Mouse (Mus musculus): ENCODE results near the gene Pln.

Gene Pln

DNA sequence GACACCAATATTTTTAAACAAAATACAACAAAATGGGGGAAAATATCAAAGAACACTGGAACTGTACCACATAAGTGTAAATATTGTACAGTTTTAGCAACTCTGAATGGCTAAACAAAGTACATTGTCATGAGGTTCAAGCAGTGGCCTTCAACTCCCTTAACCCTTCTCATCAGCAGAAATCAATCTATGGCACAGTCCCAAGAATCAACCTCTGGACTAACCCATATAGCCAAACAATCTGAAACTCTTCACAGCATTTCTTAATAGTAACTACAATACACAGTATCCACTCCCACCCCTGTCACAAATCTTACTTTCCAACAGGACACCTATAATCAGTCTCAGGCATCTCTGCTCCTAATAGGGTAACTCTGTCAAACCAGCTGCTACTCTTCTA is 26.8 kb downstream of the Pln start:
- DNase-seq (ENCODE audit: low spot score in 2 of 2): no peak

DNA sequence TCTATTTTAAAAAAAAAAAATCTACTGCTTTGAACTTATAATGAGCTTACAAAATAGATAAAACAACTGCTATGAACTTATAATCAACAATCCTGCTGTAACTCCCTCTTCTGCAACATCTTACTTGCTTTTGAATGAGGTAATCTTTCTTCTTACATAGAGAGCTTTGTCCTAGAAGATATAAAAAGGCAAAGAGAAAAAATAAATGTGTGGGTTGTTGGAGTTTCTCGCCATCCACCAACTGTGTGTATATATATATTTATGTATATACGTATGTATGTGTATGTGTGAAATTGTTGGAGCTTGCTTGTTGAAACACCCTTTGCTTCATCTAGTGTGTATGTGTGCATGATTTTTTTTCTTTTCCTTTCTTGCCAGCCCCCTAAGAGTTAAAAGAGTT is 29.8 kb downstream of the Pln start:
- no peak for DNase-seq (ENCODE audit: low spot score in 2 of 2)

DNA sequence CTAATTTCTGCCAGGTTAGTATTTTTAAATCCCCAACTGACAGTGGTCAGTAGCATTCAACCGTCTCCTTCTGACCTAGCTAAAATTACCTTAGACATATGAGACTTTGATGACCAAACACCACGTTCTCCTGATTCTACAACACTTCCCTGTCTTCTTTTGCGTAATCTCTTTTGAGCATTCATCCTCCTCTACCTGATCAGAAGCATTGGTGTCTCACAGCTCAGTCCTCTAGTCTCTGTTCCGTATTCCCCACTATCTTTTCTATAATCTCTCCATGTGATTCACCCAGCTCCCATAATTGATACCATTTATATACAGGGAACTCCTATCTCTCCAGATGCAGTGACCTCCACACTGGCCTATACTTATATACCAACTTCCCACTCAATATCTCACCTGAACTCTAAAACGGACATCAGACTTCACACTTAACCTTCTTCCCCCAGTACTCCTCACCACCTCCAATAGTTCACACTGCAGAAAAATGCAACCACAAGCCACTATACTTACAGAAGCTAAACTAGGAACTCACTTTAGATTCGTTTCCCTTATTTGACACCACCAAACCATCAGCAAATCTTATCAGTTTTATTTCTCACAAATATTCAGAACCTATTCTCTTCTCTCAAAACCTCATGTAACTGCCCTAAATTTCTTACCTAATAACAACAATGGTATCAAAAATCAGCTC is 36.6 kb downstream of the Pln start:
- no peak for DNase-seq (ENCODE audit: low spot score in 2 of 2)

DNA sequence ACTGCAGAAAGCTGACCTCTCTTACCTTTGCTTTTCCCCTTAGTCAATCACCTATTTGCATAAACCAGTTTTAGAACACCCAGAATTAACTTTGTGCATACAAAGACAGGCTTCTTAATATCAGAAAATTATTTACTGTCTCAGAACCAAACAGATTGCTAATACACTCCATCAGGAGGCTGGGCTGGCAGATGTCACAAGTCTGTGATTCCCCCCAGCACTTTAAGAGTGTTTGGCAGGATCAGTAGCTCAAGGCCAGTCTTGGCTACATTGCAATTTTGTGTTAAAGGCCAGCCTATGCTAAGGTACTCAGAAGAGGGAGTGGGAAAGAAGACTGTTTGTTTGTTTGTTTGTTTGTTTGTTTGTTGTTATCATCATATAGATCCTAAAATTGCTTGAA is 39.6 kb downstream of the Pln start:
- no peak for DNase-seq (ENCODE audit: low spot score in 2 of 2)

DNA sequence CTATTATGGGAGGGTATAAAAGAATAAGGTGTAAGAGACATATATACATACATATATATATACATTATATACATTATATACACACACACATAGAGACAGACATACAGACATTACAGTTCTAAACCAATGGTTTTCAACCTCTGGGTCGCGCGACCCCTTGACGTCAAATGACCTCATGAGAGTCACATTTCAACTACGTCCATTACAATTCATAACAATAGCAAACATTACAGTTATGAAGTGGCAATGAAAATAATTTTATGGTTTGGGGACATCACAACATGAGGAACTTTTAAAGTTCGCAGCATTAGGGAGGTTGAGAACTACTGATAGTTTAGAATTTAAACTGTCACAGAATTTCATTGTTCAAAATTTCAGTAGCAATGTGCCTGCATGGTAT is 40.8 kb downstream of the Pln start:
- DNase-seq (ENCODE audit: low spot score in 2 of 2): no peak

DNA sequence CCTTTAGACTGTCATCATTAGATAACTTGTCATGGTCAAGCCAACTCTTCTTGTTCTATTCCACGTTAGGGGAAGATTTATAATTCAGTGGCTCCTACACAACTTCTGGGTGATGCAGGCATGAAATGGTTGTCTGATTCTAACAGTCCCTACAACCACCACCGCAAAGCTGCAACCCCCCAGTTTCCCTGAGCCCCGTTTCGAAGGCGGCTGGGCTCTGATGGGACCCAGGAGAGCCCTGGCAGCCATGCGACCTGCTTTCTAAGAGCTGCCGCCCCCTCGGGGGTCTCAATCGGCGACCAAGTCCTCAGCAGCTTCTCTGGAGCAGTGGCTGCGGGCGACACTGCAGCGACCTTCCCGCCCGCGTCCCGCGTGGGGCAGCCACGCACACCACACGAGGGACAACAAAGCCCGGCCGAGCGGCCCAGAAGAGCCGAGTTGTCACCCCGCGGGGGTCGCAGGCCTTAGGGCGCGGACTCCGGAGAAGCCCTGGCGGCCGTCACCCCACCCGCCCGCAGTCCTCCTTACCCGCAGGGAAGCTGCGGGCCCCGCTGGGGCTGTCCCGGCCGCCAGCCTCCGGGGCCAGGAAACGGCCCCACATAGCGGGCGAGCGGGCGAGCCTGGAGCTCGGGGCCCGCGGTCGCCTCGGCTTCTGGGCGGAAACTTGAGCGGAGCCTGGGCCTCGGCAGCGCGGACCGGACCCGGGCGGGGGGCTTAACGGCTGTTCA is 41.7 kb downstream of the Pln start:
- DNase-seq (ENCODE audit: low spot score in 2 of 2): peak in 1 of 2 experiments; percentile 78

DNA sequence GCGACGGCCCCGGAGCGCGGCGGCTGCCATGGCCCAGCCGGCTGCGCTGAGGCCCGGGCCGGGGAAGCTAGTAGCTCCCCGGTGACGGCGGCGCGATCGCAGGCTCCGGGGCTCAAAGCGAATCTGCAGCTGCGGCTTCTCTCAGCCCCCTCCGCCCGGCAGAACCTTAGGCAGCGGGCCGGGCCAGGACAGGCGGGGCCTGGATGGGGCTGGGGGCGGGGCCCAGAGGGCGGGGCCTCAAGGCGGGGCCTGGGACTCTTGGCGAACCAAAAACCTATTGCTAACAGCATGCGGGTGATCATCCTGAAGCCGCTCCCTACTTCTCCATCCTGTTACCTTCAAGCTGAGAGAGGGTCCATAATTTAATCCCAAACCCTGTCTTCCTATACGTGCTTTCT is 42.2 kb downstream of the Pln start, which contains the start of gene Cep85l:
Cep85l (minus strand) TSS at position 239 of the 398 bp plus-strand sequence.
- peak; percentile 86 to 93 for DNase-seq (ENCODE audit: low spot score in 2 of 2)

DNA sequence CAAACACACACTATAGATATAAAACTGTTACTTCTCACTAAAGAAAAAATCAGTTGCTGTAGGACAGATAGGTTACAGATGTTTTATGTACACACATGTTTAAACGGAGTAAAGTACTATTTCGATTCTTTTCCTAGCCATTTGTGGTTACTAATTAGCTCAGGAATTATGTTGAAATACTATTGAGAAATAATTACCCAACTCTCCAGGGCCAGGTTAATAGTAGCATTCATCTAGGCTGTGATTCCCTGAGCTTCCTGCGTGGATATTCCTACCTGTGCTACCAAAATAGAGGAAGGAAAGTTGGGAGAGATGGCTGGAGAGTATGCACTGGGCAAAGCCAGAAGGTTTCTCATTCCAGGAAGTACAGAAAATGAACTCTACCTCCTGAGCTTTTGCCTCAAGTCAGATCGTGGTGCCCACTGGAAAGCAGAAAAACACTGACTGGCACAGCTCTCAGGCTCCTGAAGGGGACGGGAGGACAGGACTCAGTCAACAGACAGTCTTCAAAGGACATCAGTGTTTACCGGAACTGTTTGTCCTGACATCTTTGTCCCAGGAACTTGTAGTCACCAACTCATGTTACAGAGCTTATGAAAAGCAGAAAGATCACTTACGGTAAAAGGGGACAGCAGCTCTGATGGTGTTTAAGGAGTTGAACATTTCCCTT is 45.4 kb downstream of the Pln start:
- DNase-seq (ENCODE audit: low spot score in 2 of 2): no peak

DNA sequence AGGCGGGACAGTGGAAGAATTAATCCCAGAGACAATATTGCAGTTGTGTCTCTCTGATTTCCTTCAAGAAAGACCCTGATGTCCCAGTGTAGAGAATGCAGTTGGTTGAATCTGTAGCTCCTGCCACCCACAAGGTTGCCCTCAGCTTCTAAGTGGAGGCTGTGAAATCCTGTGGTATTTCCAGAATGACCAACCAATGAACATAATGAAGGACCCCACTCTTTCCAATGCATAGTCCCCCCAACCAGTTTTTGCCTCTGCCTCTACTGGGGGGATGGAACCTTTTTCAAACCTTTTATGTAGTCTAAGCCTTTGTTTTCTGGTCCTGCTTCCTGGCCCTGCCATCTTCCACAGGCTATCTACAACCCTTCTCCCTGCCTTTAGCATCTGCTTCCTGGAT is 47.4 kb downstream of the Pln start:
- DNase-seq (ENCODE audit: low spot score in 2 of 2): no peak

DNA sequence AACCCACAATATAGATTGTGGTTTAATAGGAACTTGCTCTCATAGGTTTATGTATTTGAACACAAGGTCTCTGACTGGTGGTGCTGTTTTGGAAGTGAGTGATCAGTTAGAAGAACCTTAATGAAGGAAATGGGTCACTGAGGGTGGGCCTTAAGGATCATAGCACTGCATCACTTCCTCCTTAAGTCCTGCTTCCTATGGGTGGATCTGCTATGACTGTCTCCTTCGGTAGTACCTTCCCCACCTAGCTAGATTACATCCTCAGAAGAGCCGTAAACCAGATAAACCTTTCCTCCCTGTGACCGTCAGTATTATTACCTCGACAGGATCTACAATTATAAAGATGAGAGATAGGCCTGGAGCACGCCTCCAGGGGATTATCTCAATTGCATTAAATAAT is 48.0 kb downstream of the Pln start:
- no peak for DNase-seq (ENCODE audit: low spot score in 2 of 2)

DNA sequence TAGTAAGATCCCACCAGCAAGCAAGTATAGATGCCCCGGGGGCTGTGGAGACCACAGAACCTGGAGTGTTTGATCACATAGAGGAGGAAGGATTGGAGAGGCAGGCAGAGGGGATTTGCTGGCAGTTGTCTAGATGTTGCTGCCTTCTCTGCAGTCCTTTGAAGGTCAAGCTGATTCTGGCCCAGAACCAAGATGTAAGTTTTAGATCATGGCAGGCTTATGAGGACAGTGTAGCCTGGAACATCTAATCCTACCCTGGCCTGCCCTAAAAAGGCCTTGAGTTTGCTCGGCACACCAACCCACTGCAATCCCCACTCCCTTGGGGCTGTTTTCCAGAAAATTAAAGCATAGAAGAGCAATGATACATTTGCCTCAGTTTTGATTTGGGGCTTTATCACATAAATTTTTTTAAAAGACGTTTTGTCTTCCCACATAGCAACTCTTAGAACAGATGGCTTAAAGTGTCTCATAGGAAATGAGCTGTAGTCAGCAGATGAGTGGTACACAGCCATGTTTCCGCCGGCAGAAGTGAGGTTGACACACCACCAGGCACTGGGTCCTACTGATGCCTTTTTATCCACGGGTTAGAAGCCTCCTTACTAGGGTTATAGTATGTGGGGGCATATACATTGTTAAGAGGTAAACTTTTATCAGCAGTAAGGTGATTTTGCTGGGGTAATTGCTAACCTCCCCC is 50.9 kb downstream of the Pln start:
- DNase-seq (ENCODE audit: low spot score in 2 of 2): no peak

DNA sequence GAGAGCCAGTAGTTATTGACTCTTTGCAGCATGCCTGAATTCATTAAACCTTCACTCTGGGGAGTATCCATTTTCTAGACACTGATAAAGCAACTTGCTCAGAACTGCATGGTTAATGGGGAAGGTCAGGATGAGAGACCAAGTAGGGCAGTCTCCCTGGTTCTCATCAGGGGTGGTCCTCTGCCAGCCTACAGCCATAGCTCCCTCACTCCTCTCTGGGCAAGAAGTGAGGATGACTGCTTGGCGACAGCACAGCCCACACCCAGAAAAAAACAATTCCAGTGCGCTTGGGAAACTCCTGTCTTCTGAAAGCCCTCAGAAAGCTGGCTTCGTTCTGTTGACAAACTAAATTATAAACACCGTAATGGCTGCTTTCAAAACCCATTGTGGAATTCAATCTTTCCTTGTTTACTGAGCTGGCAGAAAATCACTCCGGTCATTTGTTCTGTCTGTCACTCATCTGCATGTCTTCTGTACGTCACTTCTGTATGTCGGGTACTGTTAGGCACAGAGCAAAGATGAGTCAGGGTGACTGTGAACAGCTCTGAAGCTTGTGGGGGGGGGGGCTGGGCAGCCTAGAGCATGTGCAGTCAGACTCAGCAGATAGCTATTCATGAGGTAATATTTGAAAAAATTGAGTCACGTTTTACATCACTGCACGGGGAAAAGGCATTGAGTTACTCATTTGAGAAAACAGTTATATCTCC is 57.6 kb downstream of the Pln start:
- DNase-seq (ENCODE audit: low spot score in 2 of 2): peak in 1 of 2 experiments; percentile 32

Measured in spleen, postnatal 4 days (tissue).